Mouse (Mus musculus): Measurements from ENCODE around the gene Arhgap5.
"Not testable (repeated sequence)": the region's sequence is repeated elsewhere in the genome, so short reads cannot be mapped to it uniquely, and the experiment has no call there.

The Arhgap5 gene

GRCm38 (mm10) chr12:52544532-52544931 lies 40.8 kb downstream of the Arhgap5 start:
- no peak for DNase-seq

GRCm38 (mm10) chr12:52552085-52552484 lies 48.3 kb downstream of the Arhgap5 start:
- DNase-seq, result no peak

GRCm38 (mm10) chr12:52555188-52555876 lies 51.6 kb downstream of the Arhgap5 start:
- DNase-seq, result no peak

GRCm38 (mm10) chr12:52565654-52566053 lies 61.9 kb downstream of the Arhgap5 start:
- DNase-seq, result no peak

- no peak for DNase-seq
Observed at GRCm38 (mm10) chr12:52573371-52573770, 69.6 kb downstream of the Arhgap5 start.

- DNase-seq, result not testable (repeated sequence)
Observed at GRCm38 (mm10) chr12:52586466-52586865, 82.7 kb downstream of the Arhgap5 start.

- no peak for DNase-seq
Observed at GRCm38 (mm10) chr12:52587473-52588010, 83.8 kb downstream of the Arhgap5 start.

GRCm38 (mm10) chr12:52595389-52596185 lies 91.8 kb downstream of the Arhgap5 start:
- DNase-seq, result no peak

GRCm38 (mm10) chr12:52602471-52602870 lies 98.7 kb downstream of the Arhgap5 start:
- no peak for DNase-seq

GRCm38 (mm10) chr12:52602883-52603694 lies 99.3 kb downstream of the Arhgap5 start:
- peak; percentile 80 for DNase-seq

GRCm38 (mm10) chr12:52603695-52604255 lies 100.0 kb downstream of the Arhgap5 start:
- DNase-seq, result peak; percentile 23

- peak; percentile 97 for DNase-seq
Observed at GRCm38 (mm10) chr12:52604256-52604991, 100.7 kb downstream of the Arhgap5 start.

GRCm38 (mm10) chr12:52604992-52605652 lies 101.3 kb downstream of the Arhgap5 start:
- DNase-seq, result no peak

- DNase-seq, result no peak
Observed at GRCm38 (mm10) chr12:52607411-52607810, 103.6 kb downstream of the Arhgap5 start.

- no peak for DNase-seq
Observed at GRCm38 (mm10) chr12:52615703-52616102, 111.9 kb downstream of the Arhgap5 start.

GRCm38 (mm10) chr12:52618418-52619040 lies 114.8 kb downstream of the Arhgap5 start:
- DNase-seq, result no peak

GRCm38 (mm10) chr12:52619644-52620043 lies 115.9 kb downstream of the Arhgap5 start:
- DNase-seq, result no peak
